Mouse (Mus musculus): ENCODE results near the gene Wnt3a.

GRCm38 (mm10) chr11:59338736-59339120 is 48.2 kb upstream of the Wnt3a start:
- TF ChIP-seq CTCF (conservative IDR thresholded peaks at IDR 0.05; ENCODE audit: insufficient read depth, insufficient read length, low read depth, low read length) (no peak), POLR2A (IDR thresholded peaks at IDR 0.05; ENCODE audit: low read depth, low read length) (no peak)
